Mouse (Mus musculus) kidney, postnatal 0 days (tissue): ENCODE results near the gene Timm8a2. TPM values are rescaled to one million over a fixed set of nuclear protein-coding genes. Genes with fewer than 3 reads are reported as not detected.

Experiments
- ATAC-seq: fragments of 200-750 bp; cut with Nextera tagmentation; replicated peaks from 2 replicates; pipeline ENCODE4 v1.8.0; 2017; ENCODE audit warnings: low read depth, moderate number of reproducible peaks, moderate TSS enrichment, moderate library complexity; ENCODE audit not compliant: low FRiP score
- DNase-seq: peaks from one replicate; pipeline ENCODE4 v3.0.0-alpha.2; 2016; ENCODE audit warnings: low spot score
- H3K27ac ChIP-seq: fragments of 300-500 bp; sonication (generic); 2 replicates; pipeline ENCODE4 v1.5.1; 2014; ENCODE audit warnings: mild to moderate bottlenecking
- H3K27me3 ChIP-seq: fragments of 300-500 bp; sonication (generic); 2 replicates; pipeline ENCODE4 v1.6.1; 2014; ENCODE audit warnings: low read length, mixed read lengths; ENCODE audit not compliant: insufficient read depth
- H3K36me3 ChIP-seq: fragments of 300-500 bp; sonication (generic); 2 replicates; pipeline ENCODE4 v1.6.1; 2014; ENCODE audit warnings: low read length, mixed read lengths; ENCODE audit not compliant: insufficient read depth
- H3K4me1 ChIP-seq: fragments of 300-500 bp; sonication (generic); replicated peaks from 2 replicates; pipeline ENCODE4 v1.6.1; 2014; ENCODE audit warnings: antibody characterized with exemption, low read length, mixed read lengths; ENCODE audit not compliant: insufficient read depth
- H3K4me2 ChIP-seq: fragments of 300-500 bp; sonication (generic); 2 replicates; pipeline ENCODE4 v1.6.1; 2014; ENCODE audit warnings: mild to moderate bottlenecking, low read length, moderate library complexity, mixed read lengths
- H3K4me3 ChIP-seq: fragments of 300-500 bp; sonication (generic); replicated peaks from 2 replicates; pipeline ENCODE4 v1.5.1; 2014; ENCODE audit warnings: low read depth, low read length
- H3K9ac ChIP-seq: fragments of 300-500 bp; sonication (generic); 2 replicates; pipeline ENCODE4 v1.6.1; 2014; ENCODE audit warnings: low read depth, low read length
- H3K9me3 ChIP-seq: fragments of 300-500 bp; sonication (generic); replicated peaks from 2 replicates; pipeline ENCODE4 v1.6.1; 2016; ENCODE audit warnings: low read length, inconsistent platforms, mixed read lengths
- CTCF ChIP-seq: IDR thresholded peaks from 2 replicates; pipeline ENCODE4 v1.5.1; 2016; ENCODE audit warnings: antibody characterized with exemption, low read depth, mild to moderate bottlenecking, moderate library complexity
- WGBS: fragments of 180-500 bp; shearing (Covaris S2); extraction: QIAGEN DNeasy Blood & Tissue Kit; methylation state at CpG from one replicate; pipeline ENCODE4 v1.1.7; 2014; 5-methylcytosine and 5-hydroxymethylcytosine counted together
- polyA plus RNA-seq: library from polyadenylated mRNA; unstranded; fragments of >200 nt; fragmentation: Nextera tagmentation; extraction: Ambion mirVana; gene quantifications from 2 replicates; pipeline ENCODE4 v1.2.1, GENCODE M21; 2015

Timm8a2 gene
- polyA plus RNA-seq, 1 experiment from 2014 or later: not detected

- no peak overlapping the region for H3K27ac ChIP-seq
- WGBS: 82% methylated on average over 11 of the region's 11 CpGs
- TF ChIP-seq CTCF: no peak
- no peak for DNase-seq
- H3K27me3 ChIP-seq: no peaks in the 10 kb centered on the region
- no peaks in the 10 kb centered on the region for H3K36me3 ChIP-seq
- no peak overlapping the region for H3K4me3 ChIP-seq
- H3K4me2 ChIP-seq: no peak overlapping the region
- no peak for ATAC-seq
- H3K9ac ChIP-seq: no peak overlapping the region
- H3K9me3 ChIP-seq: no peaks in the 10 kb centered on the region
- no peaks in the 10 kb centered on the region for H3K4me1 ChIP-seq
These were observed 5.3 kb upstream of the Timm8a2 start for GRCm38 (mm10) chr14:122028926-122029745.

GRCm38 (mm10) chr14:122029851-122030250 lies 4.6 kb upstream of the Timm8a2 start:
- H3K4me3 ChIP-seq: no peak overlapping the region
- H3K4me2 ChIP-seq: no peak overlapping the region
- WGBS: 69% methylated on average over 4 of the region's 4 CpGs
- TF ChIP-seq CTCF: no peak
- no peaks in the 10 kb centered on the region for H3K4me1 ChIP-seq
- no peak overlapping the region for H3K9ac ChIP-seq
- no peak overlapping the region for H3K27ac ChIP-seq
- H3K9me3 ChIP-seq: no peaks in the 10 kb centered on the region
- DNase-seq: no peak
- H3K27me3 ChIP-seq: no peaks in the 10 kb centered on the region
- H3K36me3 ChIP-seq: no peaks in the 10 kb centered on the region
- no peak for ATAC-seq

GRCm38 (mm10) chr14:122032045-122032444 lies 2.4 kb upstream of the Timm8a2 start:
- no peak for ATAC-seq
- no peaks in the 10 kb centered on the region for H3K36me3 ChIP-seq

GRCm38 (mm10) chr14:122035181-122035580 lies 707 bp downstream of the Timm8a2 start:
- DNase-seq: no peak
- Histone ChIP-seq H3K4me2 (no peak overlapping the region), H3K27ac (no peak overlapping the region), H3K36me3 (no peaks in the 10 kb centered on the region), H3K4me3 (no peak overlapping the region), H3K9me3 (no peaks in the 10 kb centered on the region), H3K9ac (no peak overlapping the region), H3K27me3 (no peaks in the 10 kb centered on the region), H3K4me1 (no peaks in the 10 kb centered on the region)
- no peak for TF ChIP-seq CTCF
- WGBS: 94% methylated on average over 1 of the region's 1 CpGs
- ATAC-seq: no peak

More at GRCm38 (mm10) chr14:122032045-122032444, 2.4 kb upstream of the Timm8a2 start:
- WGBS: 84% methylated on average over 2 of the region's 2 CpGs
- Histone ChIP-seq H3K27me3 (no peaks in the 10 kb centered on the region), H3K4me2 (no peak overlapping the region), H3K9ac (no peak overlapping the region), H3K27ac (no peak overlapping the region), H3K4me3 (no peak overlapping the region), H3K9me3 (no peaks in the 10 kb centered on the region), H3K4me1 (no peaks in the 10 kb centered on the region)
- no peak for TF ChIP-seq CTCF
- DNase-seq: no peak

- DNase-seq: no peak
- no peak overlapping the region for H3K4me3 ChIP-seq
- WGBS: 93% methylated on average over 2 of the region's 2 CpGs
These were observed 1.4 kb downstream of the Timm8a2 start for GRCm38 (mm10) chr14:122035860-122036259.

GRCm38 (mm10) chr14:122038874-122039647 lies 4.6 kb downstream of the Timm8a2 start:
- Histone ChIP-seq H3K36me3 (no peaks in the 10 kb centered on the region), H3K4me1 (no peaks in the 10 kb centered on the region), H3K9ac (no peak overlapping the region), H3K4me3 (no peak overlapping the region), H3K9me3 (no peaks in the 10 kb centered on the region), H3K27ac (no peak overlapping the region), H3K27me3 (no peaks in the 10 kb centered on the region), H3K4me2 (no peak overlapping the region)
- WGBS: 80% methylated on average over 13 of the region's 13 CpGs
- TF ChIP-seq CTCF: 0 out of 2 replicates have a peak, but pooled peaks have one; percentile 10
- no peak for ATAC-seq
- no peak for DNase-seq

More at GRCm38 (mm10) chr14:122035860-122036259, 1.4 kb downstream of the Timm8a2 start:
- Histone ChIP-seq H3K36me3 (no peaks in the 10 kb centered on the region), H3K4me1 (no peaks in the 10 kb centered on the region), H3K9me3 (no peaks in the 10 kb centered on the region), H3K9ac (no peak overlapping the region), H3K27me3 (no peaks in the 10 kb centered on the region), H3K4me2 (no peak overlapping the region), H3K27ac (no peak overlapping the region)
- no peak for TF ChIP-seq CTCF
- no peak for ATAC-seq
